Mouse (Mus musculus) heart, postnatal 4 days (tissue): ENCODE results near the gene Gsx2. TPM values are rescaled to one million over a fixed set of nuclear protein-coding genes. Genes with fewer than 3 reads are reported as not detected.
A peak's percentile ranks its signal among the peaks of the same experiment; 100 is the strongest.

Experiments used
- DNase-seq: peaks from one replicate; pipeline ENCODE4 v3.0.0; 2021
- total RNA-seq, 2 experiments: library from RNA; stranded (reverse); gene quantifications; 2 replicates each; pipeline ENCODE4 v1.2.3; 2021

The Gsx2 gene
- total RNA-seq, 2 experiments from 2014 or later: not detected

GRCm38 (mm10) chr5:75076326-75077050 lies 1.1 kb downstream of the Gsx2 start:
- no peak for DNase-seq

GRCm38 (mm10) chr5:75077051-75077380 lies 1.6 kb downstream of the Gsx2 start:
- no peak for DNase-seq

- DNase-seq: no peak
Measured at GRCm38 (mm10) chr5:75079564-75079963, 4.2 kb downstream of the Gsx2 start.

DNA sequence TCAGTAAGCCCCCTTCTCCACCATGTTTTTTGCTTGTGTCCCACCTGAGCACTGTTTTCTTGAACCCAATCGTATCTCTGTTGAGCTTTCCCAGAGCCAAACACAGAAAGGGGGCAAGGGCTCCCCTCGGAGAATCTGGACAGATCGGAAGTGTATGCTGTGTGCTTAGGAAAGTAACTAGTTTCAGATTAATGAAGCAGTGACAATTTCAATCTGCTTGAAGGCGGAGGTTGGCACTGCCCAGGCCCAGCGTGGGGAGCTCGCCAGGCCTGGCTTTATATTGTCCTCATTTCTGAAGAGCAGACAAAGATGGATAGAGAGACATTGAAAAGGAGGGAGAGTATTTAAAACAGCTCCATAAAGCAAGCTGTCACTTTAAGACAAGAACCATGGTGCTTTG lies 7.0 kb downstream of the Gsx2 start:
- DNase-seq: no peak

DNA sequence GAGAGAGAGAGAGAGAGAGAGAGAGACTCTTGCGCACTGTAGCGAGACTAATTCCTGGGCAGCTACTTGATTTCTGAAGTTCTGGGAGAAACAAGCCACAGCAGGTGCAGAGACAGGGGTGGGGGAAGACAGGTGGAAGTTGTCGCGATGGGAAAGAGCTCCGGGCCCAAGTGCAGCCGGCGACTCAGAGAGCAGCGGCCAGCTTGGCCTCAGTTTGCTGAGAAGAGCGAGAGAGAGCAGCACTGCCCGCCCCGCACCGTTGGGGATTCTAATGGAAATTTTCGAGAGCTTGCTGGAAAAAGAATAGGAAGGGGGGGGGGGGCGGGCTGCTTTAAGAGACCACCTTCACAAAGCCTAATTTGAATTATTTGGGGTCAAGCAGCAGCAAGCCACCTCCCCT lies 7.7 kb downstream of the Gsx2 start:
- DNase-seq: no peak

- no peak for DNase-seq
Measured at GRCm38 (mm10) chr5:75083591-75084392, 8.4 kb downstream of the Gsx2 start.

DNA sequence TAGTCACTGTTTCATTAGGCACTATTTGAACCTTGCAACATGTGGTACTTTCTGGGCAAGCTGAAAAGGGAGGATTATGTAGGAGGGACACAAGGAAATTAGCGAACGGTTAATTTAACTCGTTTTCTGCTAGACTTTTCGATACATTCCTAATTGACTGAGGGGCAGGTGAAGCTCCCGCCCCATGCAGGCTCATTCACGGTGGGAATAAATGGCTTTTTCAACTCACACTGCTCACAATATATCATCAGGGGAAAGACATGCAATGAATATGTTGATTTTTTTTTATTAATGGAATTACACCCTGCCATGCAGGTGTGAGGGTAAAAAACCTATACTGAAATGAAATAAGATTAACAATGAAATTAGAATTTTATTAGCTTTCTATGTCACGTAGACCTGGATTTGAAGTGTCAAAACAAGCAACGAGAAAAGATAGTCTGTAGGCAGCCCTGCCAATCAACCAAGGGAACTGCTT lies 9.0 kb downstream of the Gsx2 start:
- no peak for DNase-seq

DNA sequence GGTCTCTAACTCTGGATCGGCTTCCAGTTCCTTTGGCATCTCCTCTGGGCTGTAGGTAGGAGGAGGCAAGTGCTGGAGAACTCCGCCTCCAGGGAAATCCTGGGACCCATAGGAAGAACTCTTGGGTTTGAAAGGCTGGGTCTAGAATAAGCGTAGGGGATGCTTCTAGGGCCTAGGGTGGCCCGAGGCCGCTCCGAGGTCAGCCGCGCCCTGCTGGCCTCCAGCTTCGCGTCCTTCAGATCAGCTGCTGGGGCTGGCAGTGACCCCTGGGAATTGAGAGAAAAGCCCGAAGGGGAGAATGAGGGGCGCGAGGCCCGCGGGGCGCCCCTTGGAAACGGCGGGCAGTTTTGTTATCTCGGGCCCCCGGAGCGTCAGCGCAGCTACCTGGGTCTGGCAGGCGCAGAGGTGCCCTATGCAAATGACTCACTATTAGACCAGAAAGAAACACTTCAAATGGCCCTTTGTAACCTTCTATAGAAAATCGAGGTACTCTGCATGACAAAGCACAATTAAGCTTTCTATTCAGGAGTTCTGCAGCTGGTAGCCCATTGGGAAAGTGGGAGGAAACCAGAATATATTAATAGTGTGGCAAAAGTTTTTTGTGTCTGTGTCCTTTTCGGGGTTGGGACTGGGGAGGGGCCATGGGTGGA lies 9.6 kb downstream of the Gsx2 start:
- DNase-seq: no peak

- DNase-seq: no peak
Measured at GRCm38 (mm10) chr5:75085521-75085875, 10.1 kb downstream of the Gsx2 start.

DNA sequence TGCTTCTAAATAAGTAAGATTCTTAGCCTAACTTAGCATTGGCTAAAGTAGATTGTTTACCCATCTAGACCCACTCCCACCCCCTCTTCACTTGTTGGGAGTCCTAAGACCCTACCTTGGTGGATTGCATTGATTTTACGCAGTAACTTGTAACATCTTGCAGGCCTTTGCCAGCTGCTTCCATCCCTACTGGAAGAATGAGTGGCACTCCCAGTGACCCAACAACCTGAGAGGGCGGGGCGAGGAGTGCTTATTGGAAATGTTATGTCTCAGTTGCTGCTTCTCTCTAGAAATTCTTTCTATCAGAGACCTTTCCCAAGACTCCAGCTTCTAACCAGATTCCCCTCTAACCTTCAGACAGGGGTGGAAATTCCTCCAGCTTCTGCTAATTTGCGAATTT lies 10.5 kb downstream of the Gsx2 start:
- no peak for DNase-seq

GRCm38 (mm10) chr5:75106511-75106910 lies 31.1 kb downstream of the Gsx2 start:
- no peak for DNase-seq

GRCm38 (mm10) chr5:75109368-75109767 lies 34.0 kb downstream of the Gsx2 start:
- no peak for DNase-seq

- no peak for DNase-seq
Measured at GRCm38 (mm10) chr5:75111781-75112180, 36.4 kb downstream of the Gsx2 start.

GRCm38 (mm10) chr5:75118840-75119239 lies 43.4 kb downstream of the Gsx2 start:
- DNase-seq: no peak

DNA sequence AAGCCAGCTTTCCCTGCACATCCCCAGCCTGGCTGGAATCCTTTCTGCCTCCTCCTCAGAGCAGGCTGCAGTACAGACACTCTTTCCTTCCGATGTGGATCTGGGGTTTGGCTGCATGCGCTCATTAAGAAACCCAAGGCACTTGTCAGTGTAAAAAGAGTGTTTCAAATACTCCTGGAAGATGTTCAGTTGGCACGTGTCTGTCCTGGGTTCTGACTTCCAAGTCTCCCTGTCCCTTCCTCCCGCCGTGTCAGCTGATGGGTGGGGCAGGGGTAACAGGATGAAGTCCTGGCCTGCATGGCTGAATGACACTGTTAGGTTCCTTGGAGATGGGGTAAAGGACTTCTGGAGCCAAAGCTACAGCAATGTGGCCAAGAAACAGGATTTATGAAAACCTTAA lies 46.2 kb downstream of the Gsx2 start:
- DNase-seq: peak; percentile 40

Other genes with a start within 250 kb of the Gsx2 start
- gene Chic2, start 30.8 kb upstream of the Gsx2 start, total RNA-seq: 10 to 100 TPM; 29.3 to 29.6 TPM
- 10 to 100 TPM; 34.4 to 39.0 TPM for gene Pdgfra, start 76.7 kb downstream of the Gsx2 start, total RNA-seq